Mouse (Mus musculus) right cerebral cortex, postnatal 10 days (tissue): ENCODE results near the gene Dpm3.

ENCODE experiments used
- DNase-seq, 2 experiments: peaks; one replicate each; pipeline ENCODE4 v3.0.0; 2021; ENCODE audit warnings: low spot score in 2 of 2

Gene Dpm3

DNA sequence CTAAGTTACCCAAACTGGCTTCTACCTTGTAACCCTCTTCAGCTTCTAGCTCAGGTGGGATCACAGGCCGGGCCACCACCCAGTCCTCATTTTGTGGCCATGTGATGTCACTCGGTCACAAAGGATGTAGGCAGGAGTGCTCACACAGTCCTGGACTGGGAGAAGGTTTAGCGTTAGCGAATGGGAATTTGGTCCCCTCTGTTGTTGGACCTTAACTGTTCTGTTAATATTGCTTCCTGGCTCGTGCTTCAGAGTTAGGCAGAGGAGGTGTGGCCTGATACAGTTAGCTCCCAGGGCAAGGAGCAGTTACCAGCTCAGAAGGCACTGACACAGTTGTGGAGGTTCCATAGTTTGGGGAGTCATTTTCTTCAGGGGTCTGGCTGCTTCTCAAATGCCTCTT lies 35.0 kb downstream of the Dpm3 start:
- DNase-seq: no peak

DNA sequence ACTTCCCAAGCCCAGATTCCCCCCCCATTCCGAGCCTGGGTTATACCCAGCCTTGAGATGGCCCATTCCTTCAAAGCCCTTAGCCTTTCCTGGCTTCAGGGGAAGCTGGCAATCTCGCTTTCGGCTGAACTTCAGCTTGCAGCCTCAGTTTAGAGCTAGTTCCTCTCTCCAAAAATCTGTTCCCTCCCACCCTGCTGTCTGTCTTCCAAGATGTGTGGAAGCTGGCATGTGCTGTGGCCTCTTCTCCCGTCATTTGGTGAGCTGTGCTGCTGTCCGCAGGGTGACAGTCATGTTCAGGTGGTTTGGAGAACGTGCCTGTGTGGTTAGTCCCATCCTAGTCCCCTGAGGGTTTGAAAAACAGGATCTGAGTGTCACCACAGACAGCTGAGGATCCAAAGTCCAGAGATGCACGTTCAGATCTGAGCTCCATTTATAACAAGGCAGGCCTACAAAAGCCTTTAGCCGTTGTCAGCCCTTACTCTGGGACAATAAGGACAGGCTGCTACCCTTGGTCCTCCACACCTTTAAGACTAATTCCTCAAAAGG lies 36.6 kb downstream of the Dpm3 start:
- no peak for DNase-seq

DNA sequence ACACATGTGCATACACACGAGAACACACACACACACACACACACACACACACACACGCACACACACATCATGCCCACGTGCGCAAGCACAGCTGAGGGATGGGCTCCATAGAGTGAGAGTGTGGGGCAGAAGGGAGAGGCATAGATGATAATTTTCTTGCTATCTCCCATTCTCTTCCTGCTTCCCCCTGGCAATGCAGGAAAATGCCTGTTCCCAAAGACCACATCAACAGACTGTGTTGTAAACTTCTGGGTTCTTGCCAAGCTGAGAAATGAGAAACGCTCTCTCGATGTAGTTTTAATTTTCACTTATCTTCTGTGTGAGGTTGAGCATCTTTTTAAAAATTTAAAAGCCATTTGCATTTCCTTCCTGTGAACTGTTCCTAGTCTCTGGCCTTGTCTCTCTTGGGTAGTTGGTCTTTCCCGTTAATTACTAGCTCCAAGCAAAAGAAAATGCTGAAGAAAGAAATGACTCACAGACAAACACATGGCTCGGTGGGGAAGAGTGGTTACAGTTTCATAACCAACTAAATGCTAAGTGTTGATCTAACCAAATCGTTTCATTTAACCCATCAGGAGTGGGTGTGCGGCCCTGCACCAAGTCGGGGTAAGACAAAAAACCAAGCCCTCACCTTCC lies 37.7 kb downstream of the Dpm3 start:
- DNase-seq: no peak

- no peak for DNase-seq
Measured at GRCm38 (mm10) chr3:89298908-89299307, 39.8 kb downstream of the Dpm3 start.

DNA sequence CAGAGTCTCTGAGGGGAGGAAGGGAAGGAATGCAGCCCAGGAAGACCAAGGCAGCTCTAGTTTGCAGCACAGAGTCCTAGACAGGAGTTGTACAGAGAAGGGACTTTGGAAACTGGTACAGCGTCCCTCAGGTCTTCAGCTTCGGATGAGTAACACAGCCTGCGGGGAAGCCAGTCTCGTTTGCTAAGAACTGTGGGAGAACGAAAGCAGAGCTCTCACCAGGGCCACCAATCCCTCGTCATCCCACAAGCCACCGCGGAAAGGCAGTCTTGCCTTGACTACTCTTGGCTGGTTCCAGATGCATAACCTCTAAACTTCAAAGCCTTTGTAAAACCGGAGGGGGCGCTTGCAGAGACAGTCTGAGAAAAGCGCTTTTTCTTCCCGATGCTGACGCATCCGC lies 40.3 kb downstream of the Dpm3 start:
- peak; percentile 54 to 60 for DNase-seq

- DNase-seq: no peak
Measured at GRCm38 (mm10) chr3:89300071-89300470, 40.9 kb downstream of the Dpm3 start.

DNA sequence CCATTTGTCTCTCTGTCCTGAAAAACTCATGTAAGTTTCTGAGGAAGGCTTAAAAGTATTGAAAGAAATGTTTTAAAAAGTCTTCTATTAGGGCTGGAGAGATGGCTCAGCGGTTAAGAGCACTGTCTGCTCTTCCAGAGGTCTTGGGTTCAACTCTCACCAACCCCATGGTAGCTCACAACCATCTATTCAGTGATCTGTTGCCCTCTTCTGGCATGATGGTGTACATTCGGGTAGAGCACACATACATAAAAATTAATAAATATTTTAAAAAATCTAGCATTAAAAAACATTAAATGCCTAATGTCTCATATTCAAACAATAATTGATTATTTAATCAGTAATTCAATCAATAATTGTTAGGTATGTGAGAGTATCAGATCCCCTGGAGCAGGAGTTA lies 41.4 kb downstream of the Dpm3 start:
- DNase-seq: no peak

GRCm38 (mm10) chr3:89304440-89304839 lies 45.3 kb downstream of the Dpm3 start:
- no peak for DNase-seq

- DNase-seq: no peak
Measured at GRCm38 (mm10) chr3:89305105-89305504, 45.9 kb downstream of the Dpm3 start.

DNA sequence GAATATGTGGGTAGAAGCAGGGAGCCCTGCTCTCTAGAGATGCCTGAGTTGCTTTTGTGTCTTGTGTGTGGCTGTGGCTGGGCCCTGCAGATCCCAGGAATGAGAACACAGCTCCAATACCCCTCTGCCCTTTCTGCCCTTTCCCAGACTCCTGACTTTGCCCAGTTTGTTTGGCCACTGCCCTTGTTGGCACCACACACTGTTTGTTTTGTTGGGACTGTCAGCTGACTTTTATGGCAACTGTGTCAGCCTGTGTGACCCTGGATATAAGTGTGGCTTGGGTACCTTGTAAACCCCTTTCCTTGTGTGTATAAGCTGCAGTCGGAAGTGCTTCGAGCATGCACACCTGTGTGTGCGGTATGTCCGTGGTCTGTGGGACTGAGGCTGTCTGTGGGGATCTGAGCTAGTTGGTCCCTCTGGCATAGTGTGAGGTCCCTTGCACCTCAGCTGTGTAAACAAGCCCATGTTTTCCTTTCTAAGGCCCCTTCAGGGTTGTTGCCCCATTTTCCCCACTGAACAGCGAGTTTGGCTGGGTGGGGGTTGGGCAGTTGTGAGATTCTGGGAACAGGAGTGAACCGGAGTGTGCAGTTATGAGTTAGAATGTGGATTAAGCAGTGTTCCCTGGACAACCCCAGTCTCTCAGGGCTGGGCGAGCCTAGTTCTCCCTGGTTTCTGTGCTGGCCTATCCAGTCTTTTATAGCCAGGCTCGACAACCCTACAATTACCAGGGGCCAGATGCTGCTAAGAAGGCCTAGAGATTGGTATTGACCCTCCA lies 46.6 kb downstream of the Dpm3 start:
- no peak for DNase-seq

DNA sequence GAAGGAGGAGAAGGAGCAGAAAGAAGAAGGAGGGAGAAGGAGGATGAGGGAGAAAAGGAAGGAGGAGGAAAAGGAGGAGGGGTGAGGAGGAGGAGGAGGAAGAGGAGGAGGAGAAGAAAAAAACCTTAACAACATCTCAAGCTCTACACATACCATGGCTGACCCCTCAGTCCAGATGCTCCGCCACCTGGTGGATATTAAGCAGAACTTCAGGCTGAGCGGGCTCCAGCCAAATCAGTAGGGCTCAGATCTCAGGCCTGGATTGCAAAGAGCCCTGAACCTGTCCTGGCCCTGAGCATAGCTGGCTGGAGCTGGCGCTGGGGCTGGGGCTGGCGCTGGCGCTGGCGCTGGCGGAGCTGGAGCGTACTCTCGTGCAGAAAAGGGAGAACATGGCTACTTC lies 48.9 kb downstream of the Dpm3 start:
- peak; percentile 56 to 63 for DNase-seq

GRCm38 (mm10) chr3:89314340-89314739 lies 55.2 kb downstream of the Dpm3 start:
- no peak for DNase-seq

DNA sequence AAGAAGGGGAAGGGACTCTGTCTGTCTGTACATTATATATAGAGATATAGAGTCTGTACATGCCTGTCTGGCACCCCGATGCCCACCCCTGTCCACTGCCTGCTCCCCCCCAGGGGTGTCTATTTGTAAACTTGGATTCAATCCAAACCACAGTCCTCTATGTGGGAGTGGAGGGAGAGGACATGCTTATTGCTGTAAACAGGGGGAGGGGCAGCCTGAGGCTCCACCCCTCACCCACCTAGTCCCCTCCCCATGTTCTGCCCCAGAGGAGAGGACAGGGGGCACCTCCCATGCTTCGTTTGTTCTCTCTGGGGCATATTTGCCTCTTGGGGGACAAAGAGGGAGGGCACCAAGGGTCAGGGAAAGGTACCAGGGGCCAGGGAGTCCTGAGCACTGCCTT lies 55.6 kb downstream of the Dpm3 start:
- no peak for DNase-seq

GRCm38 (mm10) chr3:89315195-89315929 lies 56.2 kb downstream of the Dpm3 start:
- peak; percentile 82 to 86 for DNase-seq

GRCm38 (mm10) chr3:89315930-89316831 lies 57.0 kb downstream of the Dpm3 start:
- DNase-seq: peak in 1 of 2 experiments; percentile 53
